Mouse (Mus musculus) thymus, adult 2 months (tissue): ENCODE data around the gene Cyp39a1.

Experiments used
- CTCF ChIP-seq: fragments of 200-500 bp; IDR thresholded peaks from 2 replicates; pipeline ENCODE4 v1.5.1; 2012; ENCODE audit warnings: mild to moderate bottlenecking, control low read depth, low read length, moderate library complexity, borderline replicate concordance; ENCODE audit not compliant: control insufficient read depth, poor library complexity, insufficient read depth; ENCODE audit errors: extremely low read depth
- POLR2A ChIP-seq: fragments of 200-500 bp; IDR thresholded peaks from 2 replicates; pipeline ENCODE4 v1.6.1; 2012; ENCODE audit warnings: mild to moderate bottlenecking, low read length, control low read depth, moderate library complexity; ENCODE audit not compliant: control insufficient read depth, poor library complexity, insufficient read depth; ENCODE audit errors: extremely low read depth

GRCm38 (mm10) chr17:43731976-43732375, 64.8 kb downstream of the Cyp39a1 start:
- TF ChIP-seq POLR2A = no peak
- no peak for TF ChIP-seq CTCF
